Mouse (Mus musculus) G1E-ER4 (cell line): Measurements from ENCODE around the gene Ncapd3. TPM values are rescaled to one million over a fixed set of nuclear protein-coding genes. Genes with fewer than 3 reads are reported as not detected.

ENCODE experiments used
- GATA1 ChIP-seq: IDR thresholded peaks from one replicate; pipeline ENCODE4 v1.8.0; 2012; ENCODE audit warnings: low read length, inconsistent platforms
- polyA plus RNA-seq: library from polyadenylated mRNA; stranded (reverse); fragments of >175 nt; gene quantifications from 2 replicates; pipeline ENCODE4 v1.2.3, GENCODE M21; 2012

Gene Ncapd3
- polyA plus RNA-seq, 1 experiment = 4.0 TPM

- TF ChIP-seq GATA1 = no peak
Observed at GRCm38 (mm10) chr9:27136651-27137050, 106.7 kb downstream of the Ncapd3 start.

- TF ChIP-seq GATA1 = no peak
Observed at GRCm38 (mm10) chr9:27140432-27141065, 110.6 kb downstream of the Ncapd3 start.

GRCm38 (mm10) chr9:27144271-27144840 lies 114.4 kb downstream of the Ncapd3 start:
- TF ChIP-seq GATA1 = no peak

Other genes starting within 250 kb of the Ncapd3 start
- gene Glb1l2, start 223.7 kb upstream of the Ncapd3 start, polyA plus RNA-seq = not detected in 2 replicates
- gene Glb1l3, start 169.3 kb upstream of the Ncapd3 start, polyA plus RNA-seq = not detected in 2 replicates
- not detected in 2 replicates for gene Gm1110, start 107.1 kb upstream of the Ncapd3 start, polyA plus RNA-seq
- 0.83 and 1.4 TPM in 2 replicates for gene Acad8, start 30.6 kb upstream of the Ncapd3 start, polyA plus RNA-seq
- gene Thyn1, start 30.5 kb upstream of the Ncapd3 start, polyA plus RNA-seq = 2.5 and 4.3 TPM in 2 replicates
- 31.3 and 39.3 TPM in 2 replicates for gene Vps26b, start 110 bp upstream of the Ncapd3 start, polyA plus RNA-seq
- gene Jam3, start 125.2 kb downstream of the Ncapd3 start, polyA plus RNA-seq = not detected in 2 replicates